ENCODE assay signal across 8 mouse cellular contexts in the genomic region with DNA sequence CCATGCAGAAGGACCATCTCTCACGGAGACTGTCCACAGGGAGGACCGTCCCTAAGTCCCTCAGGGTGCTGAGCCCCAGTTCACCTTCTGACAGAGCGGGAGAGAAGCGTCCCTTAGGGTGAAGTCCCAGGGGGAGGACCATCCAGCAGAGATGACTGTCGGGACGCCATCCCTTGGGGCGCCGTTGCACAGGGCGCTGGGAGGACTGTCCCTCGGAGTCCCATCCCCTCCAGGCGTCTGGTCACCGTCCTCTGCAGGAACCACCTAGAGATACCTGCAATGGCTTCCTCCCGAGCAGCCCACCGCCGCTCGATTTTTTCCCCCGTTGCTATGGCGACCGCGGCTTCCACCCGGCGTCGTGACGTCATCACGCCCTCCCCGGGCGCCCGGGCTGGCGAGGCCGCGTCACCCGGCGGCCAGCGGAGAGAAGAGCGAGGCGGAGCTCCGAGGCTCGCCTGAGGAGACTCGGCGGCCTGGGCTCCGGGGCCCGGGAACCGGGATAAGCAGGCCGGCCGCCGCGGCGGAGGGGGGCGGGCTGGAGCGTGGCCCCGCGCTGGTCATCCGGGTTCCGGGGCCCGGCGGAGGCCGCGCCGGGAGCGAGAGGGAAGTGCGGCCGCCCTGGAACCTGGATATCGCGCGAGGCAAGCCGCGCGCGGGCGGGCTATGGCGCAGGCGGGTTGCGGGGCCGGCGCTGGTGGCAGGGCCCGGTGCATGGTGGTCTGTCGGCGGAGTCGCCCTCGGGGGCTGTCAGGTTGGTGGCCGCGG. TPM values are rescaled to one million over a fixed set of nuclear protein-coding genes. Genes with fewer than 3 reads are reported as not detected.
A peak's percentile ranks its signal among the peaks of the same experiment; 100 is the strongest.
DNase-seq lines count a peak whose midpoint lies in the region; ATAC-seq lines count a peak whose summit lies in the region.

A gene (plus strand): TSS at position 355 of the 765 bp plus-strand sequence.

- peak; percentile 95 for DNase-seq in ZHBTc4 (ENCODE audit: low read depth, low spot score)
- DNase-seq in gastrocnemius, postnatal 10 days, result peak; percentile 93
- peak; percentile 95 for DNase-seq in induced T-regulatory cell, adult 2 months (ENCODE audit: low read depth)
- DNase-seq in left cerebral cortex, adult 9 months (ENCODE audit: low spot score in 2 of 2), result peak; percentile 79 to 88
- peak; percentile 95 for DNase-seq in right cerebral cortex, postnatal 14 days
- DNase-seq in urinary bladder, postnatal 36 days (ENCODE audit: low spot score in 2 of 2), result peak; percentile 83 to 87

- peak; percentile 52 for ATAC-seq in common myeloid progenitor, adult 5-6 weeks (replicated peaks; ENCODE audit: low read depth, poor library complexity, severe bottlenecking)
- ATAC-seq in megakaryocyte progenitor cell, adult 5-6 weeks (replicated peaks; ENCODE audit: poor library complexity), result peak; percentile 79

RNA-seq across cellular contexts. Expression of the gene that starts here (rescaled TPM):
- 19.2 and 27.5 TPM in 2 replicates for total RNA-seq in common myeloid progenitor, adult 5-6 weeks (2017)
- 10 to 100 TPM; 24.6 to 26.6 TPM for total RNA-seq in gastrocnemius, postnatal 10 days (2021)
- total RNA-seq in megakaryocyte progenitor cell, adult 5-6 weeks (2015), result 11.8 and 13.1 TPM in 2 replicates
- 13.5 and 18.5 TPM in 2 replicates for total RNA-seq in megakaryocyte progenitor cell, adult 5-6 weeks (2017)

Comparison
In these comparisons a context has a peak if more than half of its experiments do, and no peak if none do; other contexts are left out.
1. Peak in every context shown above with its lines: DNase-seq and ATAC-seq.